8 mouse cellular contexts compared by ENCODE assay signal in the genomic region with DNA sequence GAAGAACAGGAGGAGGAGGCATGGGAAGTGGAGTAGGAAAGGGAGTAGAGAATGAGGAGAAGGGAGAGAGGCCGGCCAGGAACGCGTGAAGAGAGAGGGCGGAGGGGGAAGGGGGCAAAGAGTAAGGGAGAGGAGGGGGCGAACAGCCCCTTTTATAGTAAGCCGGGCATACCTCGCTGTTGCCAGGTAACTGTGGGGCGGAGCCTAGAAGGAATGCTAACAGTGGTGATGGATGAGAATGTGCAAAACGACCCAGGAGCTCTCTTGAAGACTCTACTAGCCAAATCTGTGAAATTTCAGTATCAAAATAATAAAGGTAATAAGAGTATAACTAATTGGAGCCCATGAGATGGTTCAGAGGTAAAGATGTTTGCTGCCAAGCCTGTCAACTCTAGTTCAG. TPM values are rescaled to one million over a fixed set of nuclear protein-coding genes. Genes with fewer than 3 reads are reported as not detected.
DNase-seq lines count a peak whose midpoint lies in the region; ATAC-seq and TF ChIP-seq lines count a peak whose summit lies in the region.

No protein-coding gene starts in this region.

- TF ChIP-seq CTCF in E14TG2a.4 (conservative IDR thresholded peaks at IDR 0.05; ENCODE audit: low read length) = no peak
- TF ChIP-seq CTCF in midbrain, postnatal 0 days (IDR thresholded peaks at IDR 0.05) = no peak

- TF ChIP-seq POLR2A in limb, embryonic 14.5 days (IDR thresholded peaks at IDR 0.05; ENCODE audit: borderline replicate concordance, extremely low read depth, insufficient read depth, insufficient read length) = no peak

- peaks cover 55% of the 10 kb centered on the region for H3K4me1 ChIP-seq in E14TG2a.4 (replicated peaks; ENCODE audit: low read depth, low read length)
- peaks cover 2% of the 10 kb centered on the region; the same call in 1 of the 2 replicates for H3K4me1 ChIP-seq in embryonic facial prominence, embryonic 11.5 days (ENCODE audit: control insufficient read depth, insufficient read depth, low read length)
- H3K4me1 ChIP-seq in hindbrain, embryonic 16.5 days (ENCODE audit: control insufficient read depth, insufficient read depth, low read depth, low read length) = peaks cover 14% of the 10 kb centered on the region
- H3K4me1 ChIP-seq in limb, embryonic 14.5 days (ENCODE audit: control insufficient read depth, insufficient read depth, low read length) = peaks cover 17% of the 10 kb centered on the region
- peaks cover 11% of the 10 kb centered on the region for H3K4me1 ChIP-seq in midbrain, postnatal 0 days (ENCODE audit: insufficient read depth, low read length)

- H3K4me2 ChIP-seq in embryonic facial prominence, embryonic 11.5 days (ENCODE audit: low read depth, low read length) = peak overlapping the region; percentile 63
- H3K4me2 ChIP-seq in hindbrain, embryonic 16.5 days (ENCODE audit: low read length) = peak overlapping the region; percentile 91
- peak overlapping the region; percentile 67 for H3K4me2 ChIP-seq in limb, embryonic 14.5 days (replicated peaks; ENCODE audit: low read depth, low read length, severe bottlenecking)
- H3K4me2 ChIP-seq in midbrain, postnatal 0 days (ENCODE audit: low read depth, low read length, poor library complexity, severe bottlenecking) = peak overlapping the region; percentile 79

- peak; percentile 30 for ATAC-seq in embryonic facial prominence, embryonic 11.5 days (replicated peaks; ENCODE audit: insufficient number of reproducible peaks, low FRiP score, low TSS enrichment, low read depth)
- ATAC-seq in hindbrain, embryonic 16.5 days = peak; percentile 40
- 0 out of 2 replicates have a peak, but pooled peaks have one; percentile 13 for ATAC-seq in limb, embryonic 14.5 days (ENCODE audit: low FRiP score, low read depth)
- peak; percentile 59 for ATAC-seq in midbrain, postnatal 0 days (ENCODE audit: low FRiP score)

- H3K9ac ChIP-seq in embryonic facial prominence, embryonic 11.5 days (replicated peaks; ENCODE audit: low read length) = peak overlapping the region; percentile 72
- H3K9ac ChIP-seq in hindbrain, embryonic 16.5 days (ENCODE audit: low read depth, low read length) = peak overlapping the region; percentile 93
- peak overlapping the region; percentile 82 for H3K9ac ChIP-seq in limb, embryonic 14.5 days (ENCODE audit: low read depth, low read length, severe bottlenecking)
- peak overlapping the region; percentile 74 for H3K9ac ChIP-seq in midbrain, postnatal 0 days (replicated peaks; ENCODE audit: low read length, poor library complexity, severe bottlenecking)

- H3K27ac ChIP-seq in embryonic facial prominence, embryonic 11.5 days (replicated peaks; ENCODE audit: low read depth, low read length) = peak overlapping the region; percentile 60
- H3K27ac ChIP-seq in hindbrain, embryonic 16.5 days (ENCODE audit: low read depth, low read length) = peak overlapping the region; percentile 95
- H3K27ac ChIP-seq in limb, embryonic 14.5 days (replicated peaks; ENCODE audit: low read depth, low read length) = peak overlapping the region; percentile 84
- H3K27ac ChIP-seq in midbrain, postnatal 0 days (ENCODE audit: low read depth, low read length) = peak overlapping the region; percentile 84

- H3K4me3 ChIP-seq in E14TG2a.4 (replicated peaks; ENCODE audit: low read length) = peak overlapping the region; percentile 97
- peak overlapping the region; percentile 68 for H3K4me3 ChIP-seq in embryonic facial prominence, embryonic 11.5 days (ENCODE audit: low read depth, low read length)
- H3K4me3 ChIP-seq in hindbrain, embryonic 16.5 days (ENCODE audit: low read length) = peak overlapping the region; percentile 98
- peak overlapping the region; percentile 88 for H3K4me3 ChIP-seq in limb, embryonic 14.5 days (replicated peaks; ENCODE audit: low read length)
- peak overlapping the region; percentile 86 for H3K4me3 ChIP-seq in midbrain, postnatal 0 days (ENCODE audit: low read depth, low read length)

- no peaks in the 10 kb centered on the region for H3K27me3 ChIP-seq in E14TG2a.4 (ENCODE audit: insufficient read depth, low read length)
- no peaks in the 10 kb centered on the region for H3K27me3 ChIP-seq in embryonic facial prominence, embryonic 11.5 days (ENCODE audit: control insufficient read depth, insufficient read depth, low read length)
- H3K27me3 ChIP-seq in hindbrain, embryonic 16.5 days (replicated peaks; ENCODE audit: control insufficient read depth, insufficient read depth, low read length) = no peaks in the 10 kb centered on the region
- no peaks in the 10 kb centered on the region for H3K27me3 ChIP-seq in limb, embryonic 14.5 days (ENCODE audit: control insufficient read depth, insufficient read depth, low read length)
- no peaks in the 10 kb centered on the region for H3K27me3 ChIP-seq in midbrain, postnatal 0 days (ENCODE audit: insufficient read depth, low read length)

- 0% methylated on average over 9 of the region's 9 CpGs for WGBS in embryonic facial prominence, embryonic 11.5 days
- WGBS in hindbrain, embryonic 16.5 days = 1% methylated on average over 9 of the region's 9 CpGs
- 0% methylated on average over 9 of the region's 9 CpGs for WGBS in limb, embryonic 14.5 days
- 1% methylated on average over 9 of the region's 9 CpGs for WGBS in midbrain, postnatal 0 days

- DNase-seq in adrenal gland, postnatal 14 days = peak; percentile 43
- DNase-seq in adrenal gland, adult 8-10 months = no peak
- DNase-seq in embryonic facial prominence, embryonic 11.5 days (ENCODE audit: low spot score) = peak; percentile 57
- peak; percentile 31 for DNase-seq in limb, embryonic 14.5 days (ENCODE audit: low spot score)
- DNase-seq in midbrain, postnatal 0 days (ENCODE audit: low spot score) = peak; percentile 59
- no peak for DNase-seq in frontal cortex, postnatal 36 days (ENCODE audit: low spot score in 2 of 2)

- no peaks in the 10 kb centered on the region for H3K9me3 ChIP-seq in E14TG2a.4 (ENCODE audit: low read length)
- H3K9me3 ChIP-seq in embryonic facial prominence, embryonic 11.5 days (replicated peaks; ENCODE audit: control insufficient read depth, low read length) = no peaks in the 10 kb centered on the region
- H3K9me3 ChIP-seq in hindbrain, embryonic 16.5 days (ENCODE audit: control insufficient read depth, low read length) = no peaks in the 10 kb centered on the region
- H3K9me3 ChIP-seq in limb, embryonic 14.5 days (ENCODE audit: control insufficient read depth, low read length) = no peaks in the 10 kb centered on the region
- H3K9me3 ChIP-seq in midbrain, postnatal 0 days (ENCODE audit: low read length) = no peaks in the 10 kb centered on the region

- peaks cover 21% of the 10 kb centered on the region for H3K36me3 ChIP-seq in E14TG2a.4 (ENCODE audit: insufficient read depth, low read length)
- H3K36me3 ChIP-seq in embryonic facial prominence, embryonic 11.5 days (replicated peaks; ENCODE audit: control insufficient read depth, insufficient read depth, low read depth, low read length) = no peaks in the 10 kb centered on the region
- no peaks in the 10 kb centered on the region for H3K36me3 ChIP-seq in hindbrain, embryonic 16.5 days (ENCODE audit: control insufficient read depth, insufficient read depth, low read length)
- peaks cover 7% of the 10 kb centered on the region; the same call in 1 of the 2 replicates for H3K36me3 ChIP-seq in limb, embryonic 14.5 days (ENCODE audit: control insufficient read depth, insufficient read depth, low read length)
- H3K36me3 ChIP-seq in midbrain, postnatal 0 days (ENCODE audit: insufficient read depth, low read length) = no peaks in the 10 kb centered on the region

RNA-seq across cellular contexts. Expression of gene Rnf185, which starts 0.6 kb away (rescaled TPM):
- total RNA-seq in adrenal gland, postnatal 14 days (2021) = 28.9 and 33.8 TPM in 2 replicates
- total RNA-seq in adrenal gland, adult 8-10 months (2022) = 10 to 100 TPM; 34.8 to 45.3 (median 38.5) TPM
- 48.1 and 50.7 TPM in 2 replicates for polyA plus RNA-seq in embryonic facial prominence, embryonic 11.5 days (2014; fragmentation: Nextera tagmentation; extraction: Ambion mirVana)
- polyA plus RNA-seq in hindbrain, embryonic 16.5 days (2015; fragmentation: Nextera tagmentation; extraction: Ambion mirVana) = 43.0 and 46.2 TPM in 2 replicates
- polyA plus RNA-seq in limb, embryonic 14.5 days (2012; rRNA removed) = 33.4 and 37.7 TPM in 2 replicates
- 41.6 and 45.4 TPM in 2 replicates for polyA plus RNA-seq in limb, embryonic 14.5 days (2014; fragmentation: Nextera tagmentation; extraction: Ambion mirVana)
- total RNA-seq in midbrain, postnatal 0 days (2014; rRNA removed) = 43.6 and 46.8 TPM in 2 replicates
- polyA plus RNA-seq in midbrain, postnatal 0 days (2015; fragmentation: Nextera tagmentation; extraction: Ambion mirVana) = 36.9 and 39.6 TPM in 2 replicates

RNA-seq across cellular contexts. Expression of gene Pla2g3, which starts 35.3 kb away (rescaled TPM):
- total RNA-seq in adrenal gland, postnatal 14 days (2021) = 0.15 and 0.19 TPM in 2 replicates
- total RNA-seq in adrenal gland, adult 8-10 months (2022) = under 1 TPM; 0.17 to 0.59 (median 0.43) TPM
- 0.41 and 0.45 TPM in 2 replicates for polyA plus RNA-seq in embryonic facial prominence, embryonic 11.5 days (2014; fragmentation: Nextera tagmentation; extraction: Ambion mirVana)
- 4.0 and 9.2 TPM in 2 replicates for polyA plus RNA-seq in hindbrain, embryonic 16.5 days (2015; fragmentation: Nextera tagmentation; extraction: Ambion mirVana)
- 0.99 and 1.4 TPM in 2 replicates for polyA plus RNA-seq in limb, embryonic 14.5 days (2012; rRNA removed)
- polyA plus RNA-seq in limb, embryonic 14.5 days (2014; fragmentation: Nextera tagmentation; extraction: Ambion mirVana) = 0.23 and 0.40 TPM in 2 replicates
- total RNA-seq in midbrain, postnatal 0 days (2014; rRNA removed) = 27.4 and 33.1 TPM in 2 replicates
- 15.4 and 20.1 TPM in 2 replicates for polyA plus RNA-seq in midbrain, postnatal 0 days (2015; fragmentation: Nextera tagmentation; extraction: Ambion mirVana)

RNA-seq across cellular contexts. Expression of gene Limk2, which starts 43.8 kb away (rescaled TPM):
- total RNA-seq in adrenal gland, postnatal 14 days (2021) = 21.4 and 30.6 TPM in 2 replicates
- 10 to 100 TPM; 19.4 to 36.8 (median 32.2) TPM for total RNA-seq in adrenal gland, adult 8-10 months (2022)
- 47.3 and 55.9 TPM in 2 replicates for polyA plus RNA-seq in embryonic facial prominence, embryonic 11.5 days (2014; fragmentation: Nextera tagmentation; extraction: Ambion mirVana)
- 159 and 164 TPM in 2 replicates for polyA plus RNA-seq in hindbrain, embryonic 16.5 days (2015; fragmentation: Nextera tagmentation; extraction: Ambion mirVana)
- 89.5 and 91.1 TPM in 2 replicates for polyA plus RNA-seq in limb, embryonic 14.5 days (2012; rRNA removed)
- 93.5 TPM in 2 replicates for polyA plus RNA-seq in limb, embryonic 14.5 days (2014; fragmentation: Nextera tagmentation; extraction: Ambion mirVana)
- 250 and 290 TPM in 2 replicates for total RNA-seq in midbrain, postnatal 0 days (2014; rRNA removed)
- polyA plus RNA-seq in midbrain, postnatal 0 days (2015; fragmentation: Nextera tagmentation; extraction: Ambion mirVana) = 134 and 149 TPM in 2 replicates

RNA-seq across cellular contexts. Expression of gene Inpp5j, which starts 51.9 kb away (rescaled TPM):
- 0.75 and 0.82 TPM in 2 replicates for total RNA-seq in adrenal gland, postnatal 14 days (2021)
- 1 to 10 TPM in 1 of 4 experiments, under 1 TPM in 3; 0.55 to 1.0 (median 0.75) TPM for total RNA-seq in adrenal gland, adult 8-10 months (2022)
- 0.32 and 0.39 TPM in 2 replicates for polyA plus RNA-seq in embryonic facial prominence, embryonic 11.5 days (2014; fragmentation: Nextera tagmentation; extraction: Ambion mirVana)
- 12.5 and 13.9 TPM in 2 replicates for polyA plus RNA-seq in hindbrain, embryonic 16.5 days (2015; fragmentation: Nextera tagmentation; extraction: Ambion mirVana)
- 0.23 and 0.40 TPM in 2 replicates for polyA plus RNA-seq in limb, embryonic 14.5 days (2012; rRNA removed)
- 0.18 and 0.43 TPM in 2 replicates for polyA plus RNA-seq in limb, embryonic 14.5 days (2014; fragmentation: Nextera tagmentation; extraction: Ambion mirVana)
- 10.5 and 10.6 TPM in 2 replicates for total RNA-seq in midbrain, postnatal 0 days (2014; rRNA removed)
- polyA plus RNA-seq in midbrain, postnatal 0 days (2015; fragmentation: Nextera tagmentation; extraction: Ambion mirVana) = 17.3 and 19.3 TPM in 2 replicates

Comparison
In these comparisons a context has a peak if more than half of its experiments do, and no peak if none do; other contexts are left out.
1. DNase-seq: peak in adrenal gland, postnatal 14 days (single experiment), embryonic facial prominence, embryonic 11.5 days (single experiment), limb, embryonic 14.5 days (single experiment) and midbrain, postnatal 0 days (single experiment); none in adrenal gland, adult 8-10 months (single experiment) and frontal cortex, postnatal 36 days (0 of 2).
2. Peak in every context shown above with its lines, with median percentiles within 50 percentile points of each other: H3K4me3 ChIP-seq, ATAC-seq, H3K27ac ChIP-seq, H3K4me2 ChIP-seq and H3K9ac ChIP-seq.